Mouse (Mus musculus) midbrain, embryonic 12.5 days (tissue): ENCODE measurements around the gene Ano6. TPM values are rescaled to one million over a fixed set of nuclear protein-coding genes. Genes with fewer than 3 reads are reported as not detected.
A peak's percentile ranks its signal among the peaks of the same experiment; 100 is the strongest.

Experiments used
- ATAC-seq: fragments of 200-750 bp; cut with Nextera tagmentation; 2 replicates; pipeline ENCODE4 v1.8.0; 2017; ENCODE audit warnings: low read depth, moderate TSS enrichment, moderate library complexity; ENCODE audit not compliant: low FRiP score
- H3K27ac ChIP-seq: fragments of 300-500 bp; sonication (generic); replicated peaks from 2 replicates; pipeline ENCODE4 v1.5.1; 2016; ENCODE audit warnings: mild to moderate bottlenecking
- H3K27me3 ChIP-seq: fragments of 300-500 bp; sonication (generic); 2 replicates; pipeline ENCODE4 v1.6.1; 2016; ENCODE audit warnings: mild to moderate bottlenecking
- H3K36me3 ChIP-seq: fragments of 300-500 bp; sonication (generic); 2 replicates; pipeline ENCODE4 v1.6.1; 2016
- H3K4me1 ChIP-seq: fragments of 300-500 bp; sonication (generic); 2 replicates; pipeline ENCODE4 v1.6.1; 2016
- H3K4me2 ChIP-seq: fragments of 300-500 bp; sonication (generic); replicated peaks from 2 replicates; pipeline ENCODE4 v1.6.1; 2016; ENCODE audit warnings: mild to moderate bottlenecking, moderate library complexity
- H3K4me3 ChIP-seq: fragments of 300-500 bp; sonication (generic); 2 replicates; pipeline ENCODE4 v1.5.1; 2016; ENCODE audit warnings: mild to moderate bottlenecking
- H3K9ac ChIP-seq: fragments of 300-500 bp; sonication (generic); replicated peaks from 2 replicates; pipeline ENCODE4 v1.6.1; 2016; ENCODE audit warnings: mild to moderate bottlenecking, moderate library complexity
- H3K9me3 ChIP-seq: fragments of 300-500 bp; sonication (generic); 2 replicates; pipeline ENCODE4 v1.6.1; 2016; ENCODE audit warnings: mild to moderate bottlenecking
- WGBS: fragments of 180-500 bp; shearing (Covaris S2); methylation state at CpG from one replicate; pipeline ENCODE4 v1.1.7; 2016; 5-methylcytosine and 5-hydroxymethylcytosine counted together
- polyA plus RNA-seq: library from polyadenylated mRNA; unstranded; fragments of >200 nt; fragmentation: Nextera tagmentation; extraction: Ambion mirVana; gene quantifications from 2 replicates; pipeline ENCODE4 v1.2.1, GENCODE M21; 2016

Ano6 gene
- polyA plus RNA-seq, 1 experiment from 2014 or later, result 35.8 TPM

DNA sequence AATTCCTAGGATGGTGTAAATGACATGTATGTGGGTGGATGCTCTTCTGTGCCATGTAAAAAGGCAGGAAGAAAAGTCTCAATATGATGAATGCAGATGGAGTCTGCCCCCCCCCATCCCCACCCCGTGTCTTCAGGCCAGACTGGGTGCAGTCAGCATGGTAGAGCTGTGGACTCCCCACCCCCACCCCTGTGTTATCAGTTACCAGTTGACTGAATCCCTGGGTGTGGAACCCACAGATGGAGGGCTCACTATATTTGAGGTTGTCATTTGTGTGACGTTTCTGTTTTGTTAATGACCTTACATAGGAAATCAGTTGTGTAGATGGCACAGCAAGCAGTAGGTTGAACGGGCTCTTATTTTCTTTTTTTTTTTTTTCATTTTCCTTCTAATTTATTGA, 126.7 kb downstream of the Ano6 start:
- H3K4me1 ChIP-seq, result peaks cover 8% of the 10 kb centered on the region; the same call in 1 of the 2 replicates
- H3K27ac ChIP-seq, result no peak overlapping the region
- H3K4me2 ChIP-seq, result no peak overlapping the region
- peaks cover 12% of the 10 kb centered on the region; the same call in 1 of the 2 replicates for H3K36me3 ChIP-seq
- no peak overlapping the region for H3K4me3 ChIP-seq
- WGBS, result 95% methylated on average over 3 of the region's 3 CpGs
- no peaks in the 10 kb centered on the region for H3K9me3 ChIP-seq
- no peaks in the 10 kb centered on the region for H3K27me3 ChIP-seq
- ATAC-seq, result no peak
- H3K9ac ChIP-seq, result no peak overlapping the region

DNA sequence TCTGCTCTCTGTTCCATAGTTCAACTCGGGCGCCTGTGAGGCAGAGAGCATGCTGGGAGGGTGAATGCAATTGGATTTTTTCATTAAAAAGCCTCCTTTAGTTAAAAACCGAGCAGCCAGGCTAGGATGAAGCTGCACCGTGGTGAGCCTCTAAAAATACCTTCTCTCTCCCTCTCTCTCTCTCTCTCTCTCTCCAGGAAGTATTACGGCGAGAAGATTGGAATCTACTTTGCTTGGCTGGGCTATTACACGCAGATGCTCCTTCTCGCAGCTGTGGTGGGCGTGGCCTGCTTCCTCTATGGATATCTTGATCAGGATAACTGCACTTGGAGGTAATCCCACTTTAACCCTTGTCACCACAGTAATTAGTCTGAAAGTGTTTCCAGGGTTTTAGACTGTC, 129.4 kb downstream of the Ano6 start:
- no peak overlapping the region for H3K4me2 ChIP-seq
- H3K27me3 ChIP-seq, result no peaks in the 10 kb centered on the region
- H3K9ac ChIP-seq, result no peak overlapping the region
- no peaks in the 10 kb centered on the region for H3K9me3 ChIP-seq
- ATAC-seq, result no peak
- H3K36me3 ChIP-seq, result peaks cover 9% of the 10 kb centered on the region; the same call in 1 of the 2 replicates
- H3K4me1 ChIP-seq, result peaks cover 8% of the 10 kb centered on the region; the same call in 1 of the 2 replicates
- 0 out of 2 replicates have a peak overlapping the region, but pooled peaks have one; percentile 39 for H3K27ac ChIP-seq
- 52% methylated on average over 9 of the region's 9 CpGs for WGBS
- H3K4me3 ChIP-seq, result no peak overlapping the region

DNA sequence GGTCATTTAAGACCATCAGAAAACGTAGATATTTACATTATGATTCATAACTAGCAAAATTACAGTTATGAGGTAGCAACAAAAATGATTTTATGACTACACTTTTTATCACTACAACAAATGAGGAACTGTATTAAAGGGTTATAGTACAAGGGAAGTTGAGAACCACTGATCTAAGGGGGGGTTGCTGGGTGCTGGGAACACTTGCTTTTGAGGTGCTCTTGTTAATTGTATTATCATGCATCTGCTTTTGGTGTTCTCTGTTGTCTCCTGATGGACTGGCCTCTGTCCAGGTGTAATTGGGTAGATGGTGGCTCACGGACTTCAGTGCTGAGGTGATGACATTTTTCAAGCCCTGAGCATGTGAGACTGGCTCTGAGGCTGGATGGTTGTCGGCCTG, 130.4 kb downstream of the Ano6 start:
- Histone ChIP-seq H3K27ac (no peak overlapping the region), H3K4me3 (no peak overlapping the region), H3K27me3 (no peaks in the 10 kb centered on the region), H3K4me2 (no peak overlapping the region), H3K9me3 (no peaks in the 10 kb centered on the region), H3K4me1 (peaks cover 8% of the 10 kb centered on the region), H3K36me3 (peaks cover 6% of the 10 kb centered on the region; the same call in 1 of the 2 replicates), H3K9ac (no peak overlapping the region)
- 96% methylated on average over 3 of the region's 3 CpGs for WGBS
- no peak for ATAC-seq

- H3K27me3 ChIP-seq, result no peaks in the 10 kb centered on the region
- H3K4me2 ChIP-seq, result no peak overlapping the region
- H3K27ac ChIP-seq, result no peak overlapping the region
- H3K4me3 ChIP-seq, result no peak overlapping the region
- WGBS, result 97% methylated on average over 4 of the region's 4 CpGs
- H3K4me1 ChIP-seq, result peaks cover 8% of the 10 kb centered on the region
- no peaks in the 10 kb centered on the region for H3K9me3 ChIP-seq
- H3K36me3 ChIP-seq, result 0 out of 2 replicates have a peak, but pooled peaks cover 2% of the 10 kb centered on the region
- no peak overlapping the region for H3K9ac ChIP-seq
- no peak for ATAC-seq
Measured at GRCm38 (mm10) chr15:95921639-95922038, 131.0 kb downstream of the Ano6 start.

DNA sequence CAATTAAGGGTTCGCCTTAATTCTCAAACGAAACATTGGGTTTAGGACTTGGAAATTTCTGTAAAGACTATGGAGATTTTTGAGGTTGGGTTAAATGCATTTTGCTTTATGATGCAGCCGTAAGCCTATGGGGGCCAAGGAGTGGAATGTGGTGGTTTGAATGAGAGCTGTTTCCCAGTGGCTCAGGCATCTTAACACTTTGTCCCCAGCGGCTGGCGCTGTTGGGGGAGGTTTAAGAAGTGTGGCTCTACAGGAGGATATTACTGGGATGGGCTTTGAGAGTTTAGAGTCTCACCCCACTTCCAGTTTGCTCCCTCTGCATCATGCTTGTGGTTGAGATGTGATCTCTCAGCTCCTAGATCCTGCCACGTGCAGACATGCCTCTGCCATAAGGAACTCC, 131.9 kb downstream of the Ano6 start:
- Histone ChIP-seq H3K9ac (no peak overlapping the region), H3K9me3 (no peaks in the 10 kb centered on the region), H3K36me3 (0 out of 2 replicates have a peak, but pooled peaks cover 2% of the 10 kb centered on the region), H3K4me2 (no peak overlapping the region), H3K4me3 (no peak overlapping the region), H3K27ac (no peak overlapping the region), H3K27me3 (no peaks in the 10 kb centered on the region), H3K4me1 (peaks cover 8% of the 10 kb centered on the region)
- WGBS, result 79% methylated on average over 6 of the region's 6 CpGs
- ATAC-seq, result no peak

- H3K9ac ChIP-seq, result no peak overlapping the region
- H3K4me3 ChIP-seq, result no peak overlapping the region
- no peaks in the 10 kb centered on the region for H3K36me3 ChIP-seq
- no peak for ATAC-seq
- 85% methylated on average over 8 of the region's 8 CpGs for WGBS
- H3K9me3 ChIP-seq, result no peaks in the 10 kb centered on the region
- no peaks in the 10 kb centered on the region for H3K27me3 ChIP-seq
- no peak overlapping the region for H3K27ac ChIP-seq
- no peaks in the 10 kb centered on the region; the same call in 1 of the 2 replicates for H3K4me1 ChIP-seq
- H3K4me2 ChIP-seq, result no peak overlapping the region
Measured at GRCm38 (mm10) chr15:95925334-95925986, 134.8 kb downstream of the Ano6 start.

DNA sequence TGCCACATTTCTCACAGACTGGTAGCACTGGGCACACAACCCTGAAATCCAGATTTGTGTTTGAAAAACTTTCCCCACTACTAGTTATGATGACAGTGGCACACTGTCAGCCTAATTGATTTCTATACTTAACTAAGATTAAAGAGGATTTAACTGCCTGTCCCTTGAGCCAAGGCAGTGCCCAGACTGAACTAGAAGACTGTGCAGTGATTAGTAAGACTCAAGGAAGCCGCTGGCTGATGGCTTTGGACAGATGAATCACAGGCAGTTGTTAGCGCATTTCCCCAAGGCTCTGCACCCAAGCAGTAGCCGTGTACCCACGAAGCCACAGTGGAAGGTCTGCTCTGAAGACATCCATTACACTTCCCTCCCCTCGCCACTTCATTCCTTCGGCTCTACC, 138.4 kb downstream of the Ano6 start:
- Histone ChIP-seq H3K4me2 (no peak overlapping the region), H3K27ac (no peak overlapping the region), H3K9ac (no peak overlapping the region), H3K27me3 (no peaks in the 10 kb centered on the region), H3K9me3 (no peaks in the 10 kb centered on the region), H3K4me3 (no peak overlapping the region), H3K36me3 (no peaks in the 10 kb centered on the region), H3K4me1 (no peaks in the 10 kb centered on the region; the same call in 1 of the 2 replicates)
- no peak for ATAC-seq
- 92% methylated on average over 6 of the region's 6 CpGs for WGBS

GRCm38 (mm10) chr15:95931013-95931775, 140.6 kb downstream of the Ano6 start:
- no peaks in the 10 kb centered on the region for H3K27me3 ChIP-seq
- no peak overlapping the region for H3K9ac ChIP-seq
- ATAC-seq, result no peak
- H3K9me3 ChIP-seq, result no peaks in the 10 kb centered on the region
- no peak overlapping the region for H3K4me3 ChIP-seq
- WGBS, result 74% methylated on average over 16 of the region's 16 CpGs
- no peaks in the 10 kb centered on the region for H3K4me1 ChIP-seq
- H3K36me3 ChIP-seq, result no peaks in the 10 kb centered on the region
- no peak overlapping the region for H3K27ac ChIP-seq
- H3K4me2 ChIP-seq, result no peak overlapping the region

DNA sequence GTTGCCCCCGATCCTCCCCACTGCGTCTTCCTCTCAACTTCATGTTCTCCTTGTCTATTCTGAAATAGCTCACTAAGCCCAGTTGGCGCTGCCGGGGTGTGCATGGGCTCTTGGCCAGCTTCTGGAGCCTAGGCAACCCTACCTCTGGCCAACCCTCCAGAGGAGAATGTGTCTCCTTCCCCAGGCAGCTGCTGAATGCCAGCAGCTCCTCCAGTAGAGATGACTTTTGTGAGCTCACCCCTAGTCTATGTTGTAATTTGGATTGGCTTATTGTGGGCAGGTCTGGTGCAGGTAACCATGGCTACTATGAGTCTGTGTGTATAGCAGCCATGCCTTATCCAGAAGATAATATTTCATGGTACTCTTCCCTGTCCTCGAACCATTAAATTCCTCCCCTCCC, 141.7 kb downstream of the Ano6 start:
- Histone ChIP-seq H3K27me3 (no peaks in the 10 kb centered on the region), H3K9me3 (no peaks in the 10 kb centered on the region), H3K36me3 (no peaks in the 10 kb centered on the region), H3K27ac (no peak overlapping the region), H3K4me2 (no peak overlapping the region), H3K4me3 (no peak overlapping the region), H3K9ac (no peak overlapping the region), H3K4me1 (no peaks in the 10 kb centered on the region)
- 93% methylated on average over 5 of the region's 5 CpGs for WGBS
- ATAC-seq, result no peak

GRCm38 (mm10) chr15:95935141-95935540, 144.5 kb downstream of the Ano6 start:
- H3K27me3 ChIP-seq, result no peaks in the 10 kb centered on the region
- H3K4me3 ChIP-seq, result no peak overlapping the region
- 84% methylated on average over 11 of the region's 11 CpGs for WGBS
- peaks cover 14% of the 10 kb centered on the region; the same call in 1 of the 2 replicates for H3K36me3 ChIP-seq
- H3K27ac ChIP-seq, result no peak overlapping the region
- H3K9ac ChIP-seq, result no peak overlapping the region
- H3K4me2 ChIP-seq, result no peak overlapping the region
- H3K9me3 ChIP-seq, result no peaks in the 10 kb centered on the region
- no peaks in the 10 kb centered on the region for H3K4me1 ChIP-seq
- no peak for ATAC-seq

DNA sequence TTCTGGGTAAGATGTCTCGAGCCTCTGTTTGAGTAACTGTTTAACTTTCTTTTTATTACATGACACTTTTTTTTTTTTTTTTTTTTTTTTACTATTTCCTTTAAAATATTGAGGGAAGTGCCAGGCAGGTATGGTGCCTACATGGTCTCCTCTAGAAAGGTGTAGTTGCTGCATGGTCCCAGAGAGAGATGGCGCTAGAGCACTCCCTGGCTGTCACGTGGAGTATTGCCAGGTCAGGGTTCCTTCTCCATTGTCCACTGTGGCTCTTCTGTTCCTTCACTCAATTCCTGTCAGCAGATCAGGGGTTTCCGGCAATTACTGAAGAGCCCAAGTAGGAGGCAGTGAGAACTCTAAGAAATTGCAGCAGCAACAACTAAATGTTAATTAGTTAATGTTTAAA, 152.8 kb downstream of the Ano6 start:
- H3K27me3 ChIP-seq, result no peaks in the 10 kb centered on the region
- no peak overlapping the region for H3K4me2 ChIP-seq
- H3K27ac ChIP-seq, result no peak overlapping the region
- H3K9ac ChIP-seq, result no peak overlapping the region
- no peaks in the 10 kb centered on the region for H3K9me3 ChIP-seq
- H3K36me3 ChIP-seq, result peaks cover 31% of the 10 kb centered on the region
- ATAC-seq, result no peak
- H3K4me1 ChIP-seq, result peaks cover 17% of the 10 kb centered on the region
- 67% methylated on average over 4 of the region's 4 CpGs for WGBS
- no peak overlapping the region for H3K4me3 ChIP-seq

- no peak overlapping the region for H3K27ac ChIP-seq
- no peaks in the 10 kb centered on the region for H3K9me3 ChIP-seq
- H3K4me2 ChIP-seq, result no peak overlapping the region
- no peak overlapping the region for H3K4me3 ChIP-seq
- no peak overlapping the region for H3K9ac ChIP-seq
- H3K36me3 ChIP-seq, result peaks cover 32% of the 10 kb centered on the region
- peaks cover 17% of the 10 kb centered on the region for H3K4me1 ChIP-seq
- no peaks in the 10 kb centered on the region for H3K27me3 ChIP-seq
- ATAC-seq, result no peak
- WGBS, result 75% methylated on average over 6 of the region's 6 CpGs
Measured at GRCm38 (mm10) chr15:95944299-95944698, 153.7 kb downstream of the Ano6 start.
